Mouse (Mus musculus) left cerebral cortex, postnatal 10 days (tissue): ENCODE measurements around the gene Psat1. TPM values are rescaled to one million over a fixed set of nuclear protein-coding genes. Genes with fewer than 3 reads are reported as not detected.
A peak's percentile ranks its signal among the peaks of the same experiment; 100 is the strongest.

Experiments
- DNase-seq, 2 experiments: peaks; one replicate each; pipeline ENCODE4 v3.0.0; 2021 to 2022; ENCODE audit warnings: low spot score in 2 of 2, mixed read lengths in 1 of 2; ENCODE audit errors: extremely low spot score in 1 of 2
- intact Hi-C: fragments of 180-260 bp; cut with DNase I; formaldehyde crosslinking; loops from one replicate; pipeline ENCODE4 v1.15.1; 2025
- total RNA-seq, 2 experiments: library from RNA; stranded (reverse); gene quantifications; 2 replicates each; pipeline ENCODE4 v1.2.3; 2021

Gene Psat1
- total RNA-seq, 2 experiments from 2014 or later = 92.8 to 94.9 TPM

- no peak for DNase-seq
- intact Hi-C loops = no loop called here
Measured at GRCm38 (mm10) chr19:15941399-15941798, 5.7 kb downstream of the Psat1 start.

GRCm38 (mm10) chr19:15925719-15926045 is 21.5 kb downstream of the Psat1 start:
- DNase-seq = peak; percentile 78 to 86
- intact Hi-C loops = no loop called here

GRCm38 (mm10) chr19:15924866-15925718 is 22.0 kb downstream of the Psat1 start:
- peak; percentile 91 to 93 for DNase-seq
- intact Hi-C loops = no loop called here

- DNase-seq = peak; percentile 71 to 75
- intact Hi-C loops = no loop called here
Measured at GRCm38 (mm10) chr19:15924181-15924865, 22.8 kb downstream of the Psat1 start.

- intact Hi-C loops = no loop called here
Measured at GRCm38 (mm10) chr19:15923426-15923825, 23.7 kb downstream of the Psat1 start.

GRCm38 (mm10) chr19:15919336-15919735 is 27.8 kb downstream of the Psat1 start:
- intact Hi-C loops = no loop called here
- no peak for DNase-seq

More at GRCm38 (mm10) chr19:15923426-15923825, 23.7 kb downstream of the Psat1 start:
- DNase-seq = peak in 1 of 2 experiments; percentile 36

GRCm38 (mm10) chr19:15918111-15918510 is 29.0 kb downstream of the Psat1 start:
- intact Hi-C loops = no loop called here
- no peak for DNase-seq

- intact Hi-C loops = no loop called here
- no peak for DNase-seq
Measured at GRCm38 (mm10) chr19:15913249-15913997, 33.7 kb downstream of the Psat1 start.

GRCm38 (mm10) chr19:15911441-15911840 is 35.7 kb downstream of the Psat1 start:
- intact Hi-C loops = no loop called here

GRCm38 (mm10) chr19:15910987-15911386 is 36.1 kb downstream of the Psat1 start:
- intact Hi-C loops = no loop called here
- no peak for DNase-seq

More at GRCm38 (mm10) chr19:15911441-15911840, 35.7 kb downstream of the Psat1 start:
- DNase-seq = no peak

- DNase-seq = no peak
- intact Hi-C loops = no loop called here
Measured at GRCm38 (mm10) chr19:15910488-15910887, 36.6 kb downstream of the Psat1 start.

GRCm38 (mm10) chr19:15908016-15908415 is 39.1 kb downstream of the Psat1 start:
- intact Hi-C loops = no loop called here
- DNase-seq = no peak

GRCm38 (mm10) chr19:15904734-15905133 is 42.4 kb downstream of the Psat1 start:
- intact Hi-C loops = no loop called here
- DNase-seq = no peak

- intact Hi-C loops = no loop called here
- no peak for DNase-seq
Measured at GRCm38 (mm10) chr19:15903508-15904480, 43.3 kb downstream of the Psat1 start.

- intact Hi-C loops = no loop called here
- DNase-seq = peak in 1 of 2 experiments; percentile 3
Measured at GRCm38 (mm10) chr19:15895681-15896080, 51.5 kb downstream of the Psat1 start.

- intact Hi-C loops = no loop called here
Measured at GRCm38 (mm10) chr19:15892146-15892545, 55.0 kb downstream of the Psat1 start.

GRCm38 (mm10) chr19:15888466-15888865 is 58.7 kb downstream of the Psat1 start:
- intact Hi-C loops = no loop called here
- DNase-seq = peak in 1 of 2 experiments; percentile 1

More at GRCm38 (mm10) chr19:15892146-15892545, 55.0 kb downstream of the Psat1 start:
- peak in 1 of 2 experiments; percentile 0 for DNase-seq
